Mouse (Mus musculus): ENCODE results near the gene Atg10. TPM values are rescaled to one million over a fixed set of nuclear protein-coding genes. Genes with fewer than 3 reads are reported as not detected.
A peak's percentile ranks its signal among the peaks of the same experiment; 100 is the strongest.

Atg10 gene
- polyA plus RNA-seq, 1 experiment from 2014 or later = 7.9 TPM

DNA sequence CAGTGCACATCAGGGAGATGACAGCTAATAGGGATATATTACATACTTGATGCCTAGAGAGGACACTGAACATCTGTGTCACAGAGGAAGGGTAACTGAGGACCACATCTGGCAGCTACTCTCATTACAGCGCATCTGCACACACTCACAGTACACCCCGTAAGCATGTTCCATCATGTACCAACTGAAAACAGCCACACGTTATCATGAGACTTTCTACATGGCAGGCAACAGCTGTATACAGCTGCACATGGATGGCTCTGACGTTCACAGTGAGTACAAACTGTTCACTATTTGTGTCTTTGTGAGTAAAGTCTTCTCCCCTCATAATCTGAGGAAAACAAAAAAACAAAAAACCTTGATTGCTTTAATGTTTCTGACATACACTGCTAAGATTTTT, 55.3 kb downstream of the Atg10 start:
- ATAC-seq (replicated peaks; ENCODE audit: low FRiP score) = no peak
- 79% methylated on average over 4 of the region's 4 CpGs for WGBS
- Histone ChIP-seq H3K36me3 (ENCODE audit: control insufficient read depth, insufficient read depth, low read length) (no peaks in the 10 kb centered on the region), H3K27me3 (replicated peaks; ENCODE audit: control insufficient read depth, insufficient read depth, low read length) (no peaks in the 10 kb centered on the region), H3K4me1 (replicated peaks; ENCODE audit: control insufficient read depth, insufficient read depth, low read length) (peaks cover 16% of the 10 kb centered on the region), H3K4me3 (ENCODE audit: low read depth, low read length) (no peak overlapping the region), H3K9me3 (ENCODE audit: control insufficient read depth, low read length) (no peaks in the 10 kb centered on the region), H3K27ac (ENCODE audit: low read depth, low read length) (no peak overlapping the region), H3K9ac (ENCODE audit: low read depth, low read length) (no peak overlapping the region), H3K4me2 (no peak overlapping the region)
- no peak for DNase-seq (ENCODE audit: low spot score)

- peak; percentile 33 for ATAC-seq (replicated peaks; ENCODE audit: low FRiP score)
- H3K36me3 ChIP-seq (ENCODE audit: control insufficient read depth, insufficient read depth, low read length) = no peaks in the 10 kb centered on the region
- no peak overlapping the region for H3K9ac ChIP-seq (ENCODE audit: low read depth, low read length)
- H3K4me1 ChIP-seq (replicated peaks; ENCODE audit: control insufficient read depth, insufficient read depth, low read length) = peaks cover 16% of the 10 kb centered on the region
- H3K9me3 ChIP-seq (ENCODE audit: control insufficient read depth, low read length) = no peaks in the 10 kb centered on the region
- 40% methylated on average over 5 of the region's 5 CpGs for WGBS
- no peak overlapping the region for H3K4me2 ChIP-seq
- no peak for DNase-seq (ENCODE audit: low spot score)
- H3K27me3 ChIP-seq (replicated peaks; ENCODE audit: control insufficient read depth, insufficient read depth, low read length) = no peaks in the 10 kb centered on the region
- no peak overlapping the region for H3K27ac ChIP-seq (ENCODE audit: low read depth, low read length)
- no peak overlapping the region for H3K4me3 ChIP-seq (ENCODE audit: low read depth, low read length)
Observed at GRCm38 (mm10) chr13:91167561-91167960, 56.2 kb downstream of the Atg10 start.

- WGBS = 42% methylated on average over 7 of the region's 7 CpGs
- no peak for DNase-seq (ENCODE audit: low spot score)
- no peak overlapping the region for H3K27ac ChIP-seq (ENCODE audit: low read depth, low read length)
- H3K4me1 ChIP-seq (replicated peaks; ENCODE audit: control insufficient read depth, insufficient read depth, low read length) = peaks cover 16% of the 10 kb centered on the region
- no peak for ATAC-seq (replicated peaks; ENCODE audit: low FRiP score)
- H3K36me3 ChIP-seq (ENCODE audit: control insufficient read depth, insufficient read depth, low read length) = no peaks in the 10 kb centered on the region
- H3K4me3 ChIP-seq (ENCODE audit: low read depth, low read length) = no peak overlapping the region
- no peak overlapping the region for H3K4me2 ChIP-seq
- no peaks in the 10 kb centered on the region for H3K27me3 ChIP-seq (replicated peaks; ENCODE audit: control insufficient read depth, insufficient read depth, low read length)
- H3K9me3 ChIP-seq (ENCODE audit: control insufficient read depth, low read length) = no peaks in the 10 kb centered on the region
- H3K9ac ChIP-seq (ENCODE audit: low read depth, low read length) = no peak overlapping the region
Observed at GRCm38 (mm10) chr13:91166286-91166685, 57.5 kb downstream of the Atg10 start.

- no peak overlapping the region for H3K4me2 ChIP-seq
- H3K9ac ChIP-seq (ENCODE audit: low read depth, low read length) = no peak overlapping the region
- DNase-seq (ENCODE audit: low spot score) = no peak
- H3K27me3 ChIP-seq (replicated peaks; ENCODE audit: control insufficient read depth, insufficient read depth, low read length) = no peaks in the 10 kb centered on the region
- H3K4me1 ChIP-seq (replicated peaks; ENCODE audit: control insufficient read depth, insufficient read depth, low read length) = peaks cover 16% of the 10 kb centered on the region
- WGBS = 83% methylated on average over 6 of the region's 6 CpGs
- H3K9me3 ChIP-seq (ENCODE audit: control insufficient read depth, low read length) = no peaks in the 10 kb centered on the region
- H3K27ac ChIP-seq (ENCODE audit: low read depth, low read length) = no peak overlapping the region
- ATAC-seq (replicated peaks; ENCODE audit: low FRiP score) = no peak
- no peak overlapping the region for H3K4me3 ChIP-seq (ENCODE audit: low read depth, low read length)
- H3K36me3 ChIP-seq (ENCODE audit: control insufficient read depth, insufficient read depth, low read length) = no peaks in the 10 kb centered on the region
Observed at GRCm38 (mm10) chr13:91165200-91165599, 58.6 kb downstream of the Atg10 start.

DNA sequence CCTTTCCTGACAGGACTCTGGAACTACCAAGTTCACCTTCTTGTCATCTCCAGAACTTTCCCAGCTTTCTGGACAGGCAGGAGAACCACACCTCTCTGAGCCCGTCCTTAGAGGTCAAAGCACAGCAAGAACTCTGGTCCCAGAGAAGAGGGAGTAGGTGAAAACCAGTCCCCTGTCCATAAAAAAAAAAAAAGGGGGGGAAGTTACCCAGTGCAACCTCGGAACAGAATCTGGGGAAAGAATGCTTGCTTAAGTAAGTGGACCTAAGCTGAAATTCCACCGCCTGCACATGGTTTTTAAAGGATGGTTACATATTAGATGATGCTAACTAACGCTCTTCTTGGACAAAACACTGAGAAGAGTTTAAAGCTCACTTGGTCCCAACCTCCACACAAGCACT, 60.5 kb downstream of the Atg10 start:
- Histone ChIP-seq H3K9me3 (ENCODE audit: control insufficient read depth, low read length) (no peaks in the 10 kb centered on the region), H3K27me3 (replicated peaks; ENCODE audit: control insufficient read depth, insufficient read depth, low read length) (no peaks in the 10 kb centered on the region), H3K4me1 (replicated peaks; ENCODE audit: control insufficient read depth, insufficient read depth, low read length) (peaks cover 16% of the 10 kb centered on the region), H3K36me3 (ENCODE audit: control insufficient read depth, insufficient read depth, low read length) (no peaks in the 10 kb centered on the region), H3K4me3 (ENCODE audit: low read depth, low read length) (no peak overlapping the region), H3K4me2 (no peak overlapping the region), H3K27ac (ENCODE audit: low read depth, low read length) (no peak overlapping the region), H3K9ac (ENCODE audit: low read depth, low read length) (no peak overlapping the region)
- ATAC-seq (replicated peaks; ENCODE audit: low FRiP score) (no peak), DNase-seq (ENCODE audit: low spot score) (no peak)
- WGBS = 75% methylated on average over 4 of the region's 4 CpGs

- 55% methylated on average over 5 of the region's 5 CpGs for WGBS
- Histone ChIP-seq H3K27ac (ENCODE audit: low read depth, low read length) (no peak overlapping the region), H3K4me2 (no peak overlapping the region), H3K9ac (ENCODE audit: low read depth, low read length) (no peak overlapping the region), H3K4me1 (replicated peaks; ENCODE audit: control insufficient read depth, insufficient read depth, low read length) (peaks cover 11% of the 10 kb centered on the region), H3K4me3 (ENCODE audit: low read depth, low read length) (no peak overlapping the region), H3K27me3 (replicated peaks; ENCODE audit: control insufficient read depth, insufficient read depth, low read length) (no peaks in the 10 kb centered on the region), H3K36me3 (ENCODE audit: control insufficient read depth, insufficient read depth, low read length) (no peaks in the 10 kb centered on the region), H3K9me3 (ENCODE audit: control insufficient read depth, low read length) (no peaks in the 10 kb centered on the region)
- DNase-seq (ENCODE audit: low spot score) = no peak
- no peak for ATAC-seq (replicated peaks; ENCODE audit: low FRiP score)
Observed at GRCm38 (mm10) chr13:91162452-91162851, 61.3 kb downstream of the Atg10 start.

DNA sequence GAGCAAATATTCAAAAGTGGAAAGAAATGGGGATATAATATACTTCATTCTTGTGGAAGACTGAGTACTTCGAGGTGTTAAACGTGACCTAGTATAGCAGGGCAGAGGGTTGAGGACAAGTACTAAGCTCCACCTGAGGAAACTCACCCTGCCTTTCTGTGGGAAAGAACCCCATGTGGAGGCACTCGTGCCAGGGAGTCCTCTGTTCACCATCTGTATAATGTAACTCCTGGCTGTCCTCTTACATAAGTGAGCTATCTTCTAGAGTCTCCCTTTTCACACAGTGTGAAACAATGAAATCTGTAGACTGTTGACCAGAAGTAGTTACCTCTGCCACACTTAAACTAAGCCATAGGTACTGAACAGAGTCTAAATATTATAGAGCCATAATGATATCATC, 63.2 kb downstream of the Atg10 start:
- Histone ChIP-seq H3K9me3 (ENCODE audit: control insufficient read depth, low read length) (no peaks in the 10 kb centered on the region), H3K4me1 (replicated peaks; ENCODE audit: control insufficient read depth, insufficient read depth, low read length) (no peaks in the 10 kb centered on the region), H3K4me2 (no peak overlapping the region), H3K4me3 (ENCODE audit: low read depth, low read length) (no peak overlapping the region), H3K9ac (ENCODE audit: low read depth, low read length) (no peak overlapping the region), H3K27ac (ENCODE audit: low read depth, low read length) (no peak overlapping the region), H3K36me3 (ENCODE audit: control insufficient read depth, insufficient read depth, low read length) (no peaks in the 10 kb centered on the region), H3K27me3 (replicated peaks; ENCODE audit: control insufficient read depth, insufficient read depth, low read length) (no peaks in the 10 kb centered on the region)
- DNase-seq (ENCODE audit: low spot score) (no peak), ATAC-seq (replicated peaks; ENCODE audit: low FRiP score) (no peak)
- 83% methylated on average over 3 of the region's 3 CpGs for WGBS

GRCm38 (mm10) chr13:91159881-91160280, 63.9 kb downstream of the Atg10 start:
- Histone ChIP-seq H3K9me3 (ENCODE audit: control insufficient read depth, low read length) (no peaks in the 10 kb centered on the region), H3K4me2 (no peak overlapping the region), H3K27ac (ENCODE audit: low read depth, low read length) (no peak overlapping the region), H3K36me3 (ENCODE audit: control insufficient read depth, insufficient read depth, low read length) (no peaks in the 10 kb centered on the region), H3K4me3 (ENCODE audit: low read depth, low read length) (no peak overlapping the region), H3K4me1 (replicated peaks; ENCODE audit: control insufficient read depth, insufficient read depth, low read length) (no peaks in the 10 kb centered on the region), H3K27me3 (replicated peaks; ENCODE audit: control insufficient read depth, insufficient read depth, low read length) (no peaks in the 10 kb centered on the region), H3K9ac (ENCODE audit: low read depth, low read length) (no peak overlapping the region)
- DNase-seq (ENCODE audit: low spot score) = no peak
- no peak for ATAC-seq (replicated peaks; ENCODE audit: low FRiP score)
- WGBS = 83% methylated on average over 2 of the region's 2 CpGs

DNA sequence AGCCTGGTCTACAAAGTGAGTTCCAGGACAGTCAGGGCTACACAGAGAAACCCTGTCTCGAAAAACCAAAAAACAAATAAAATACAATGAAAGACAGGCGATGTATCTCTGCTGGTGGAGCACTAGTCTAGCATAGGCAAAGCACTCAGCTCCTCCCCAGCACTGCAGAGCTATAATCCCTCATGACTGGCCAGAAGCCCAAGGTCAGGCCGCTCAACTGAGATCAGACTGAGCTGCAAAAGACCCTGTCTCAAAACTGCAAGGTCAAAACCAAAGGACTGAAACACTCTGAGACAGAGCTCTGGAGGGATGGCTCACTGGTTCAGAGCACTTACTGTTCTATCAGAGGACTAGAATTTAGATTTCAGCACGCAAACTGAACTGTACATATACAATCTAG, 65.8 kb downstream of the Atg10 start:
- Histone ChIP-seq H3K4me2 (no peak overlapping the region), H3K27ac (ENCODE audit: low read depth, low read length) (no peak overlapping the region), H3K4me1 (replicated peaks; ENCODE audit: control insufficient read depth, insufficient read depth, low read length) (no peaks in the 10 kb centered on the region), H3K4me3 (ENCODE audit: low read depth, low read length) (no peak overlapping the region), H3K36me3 (ENCODE audit: control insufficient read depth, insufficient read depth, low read length) (no peaks in the 10 kb centered on the region), H3K27me3 (replicated peaks; ENCODE audit: control insufficient read depth, insufficient read depth, low read length) (no peaks in the 10 kb centered on the region), H3K9me3 (ENCODE audit: control insufficient read depth, low read length) (no peaks in the 10 kb centered on the region), H3K9ac (ENCODE audit: low read depth, low read length) (no peak overlapping the region)
- no peak for ATAC-seq (replicated peaks; ENCODE audit: low FRiP score)
- WGBS = 85% methylated on average over 4 of the region's 4 CpGs
- no peak for DNase-seq (ENCODE audit: low spot score)
